Mouse (Mus musculus) megakaryocyte, embryonic 14.5 days (primary cell): ENCODE measurements around the gene Polk.

Source experiments
- FLI1 ChIP-seq: IDR thresholded peaks from 2 replicates; pipeline ENCODE4 v1.6.1; 2012; ENCODE audit warnings: low read length, inconsistent platforms, mixed read lengths
- GATA1 ChIP-seq: IDR thresholded peaks from 3 replicates; pipeline ENCODE4 v1.6.1; 2012; ENCODE audit warnings: mixed read lengths, low read length, inconsistent platforms, borderline replicate concordance

GRCm38 (mm10) chr13:96478991-96479390, 63.4 kb downstream of the Polk start:
- TF ChIP-seq GATA1 = no peak
- no peak for TF ChIP-seq FLI1
